Comparison of ENCODE assay signal across 12 mouse cellular contexts in the genomic region with DNA sequence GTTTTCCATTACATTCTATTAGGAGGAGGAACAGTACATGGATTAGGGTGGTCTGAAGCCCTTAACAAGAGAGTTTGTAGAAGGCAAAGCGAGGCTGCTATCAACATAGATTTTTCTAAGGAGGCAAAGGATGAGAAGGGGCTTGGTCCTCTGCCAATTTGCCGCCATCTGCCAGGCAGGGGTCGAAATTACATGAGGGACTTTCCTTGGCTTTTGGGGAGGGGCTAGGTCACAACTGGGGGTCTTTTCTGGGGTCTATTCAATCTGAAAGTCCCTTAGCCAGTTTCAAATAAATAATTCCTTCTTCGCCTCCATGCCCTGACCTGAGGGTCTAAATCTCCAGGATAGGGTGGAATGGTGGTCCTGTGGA. TPM values are rescaled to one million over a fixed set of nuclear protein-coding genes. Genes with fewer than 3 reads are reported as not detected.
A peak's percentile ranks its signal among the peaks of the same experiment; 100 is the strongest.
DNase-seq lines count a peak whose midpoint lies in the region; ATAC-seq and TF ChIP-seq lines count a peak whose summit lies in the region.
"Had no signal": no experiment of that assay in that cellular context is flagged by ENCODE, and none has a peak within 500 bp of the region (broad histone marks: within the 10 kb centered on the region; RNA-seq: fewer than 3 reads in every experiment).

A gene (minus strand): TSS at position 61 of the 370 bp plus-strand sequence.

- no peak for DNase-seq in frontal cortex, adult 2 months (ENCODE audit: extremely low spot score in 1 of 2, low spot score in 1 of 2)
- DNase-seq in frontal cortex, postnatal 14 days (ENCODE audit: low spot score in 2 of 2): no peak
- no peak for DNase-seq in forebrain, postnatal 0 days
- no peak for DNase-seq in midbrain, embryonic 11.5 days (ENCODE audit: low spot score, missing footprints)
- DNase-seq in urinary bladder, adult 18-20 months (ENCODE audit: low spot score in 2 of 2): no peak
- DNase-seq: kidney, postnatal 14 days; spleen, adult 18-20 months had no signal

- WGBS in forebrain, postnatal 0 days: 13% methylated on average over 4 of the region's 4 CpGs
- WGBS in midbrain, embryonic 11.5 days: 13% methylated on average over 4 of the region's 4 CpGs
- WGBS in kidney, embryonic 14.5 days: 14% methylated on average over 4 of the region's 4 CpGs

- no peaks in the 10 kb centered on the region for H3K9me3 ChIP-seq in E14TG2a.4 (ENCODE audit: low read length)
- H3K9me3 ChIP-seq in forebrain, postnatal 0 days (ENCODE audit: low read length): no peaks in the 10 kb centered on the region
- no peaks in the 10 kb centered on the region for H3K9me3 ChIP-seq in midbrain, embryonic 11.5 days (ENCODE audit: control insufficient read depth, low read length)
- H3K9me3 ChIP-seq in kidney, embryonic 14.5 days (ENCODE audit: control insufficient read depth, low read length): no peaks in the 10 kb centered on the region
- H3K9me3 ChIP-seq: liver, embryonic 12.5 days had no signal

- TF ChIP-seq CTCF in E14TG2a.4 (conservative IDR thresholded peaks at IDR 0.05; ENCODE audit: low read length): no peak
- no peak; the same call in 1 of the 2 replicates for TF ChIP-seq CTCF in forebrain, postnatal 0 days (IDR thresholded peaks at IDR 0.05; ENCODE audit: low read depth)

- H3K4me3 ChIP-seq in E14TG2a.4 (replicated peaks; ENCODE audit: low read length): peak within 1 kb of the TSS; percentile 77
- H3K4me3 ChIP-seq in forebrain, postnatal 0 days (ENCODE audit: low read depth, low read length): peak within 1 kb of the TSS; percentile 41
- peak within 1 kb of the TSS; percentile 34 for H3K4me3 ChIP-seq in midbrain, embryonic 11.5 days (ENCODE audit: low read depth, low read length)
- H3K4me3 ChIP-seq in kidney, embryonic 14.5 days (ENCODE audit: low read length): no peak within 1 kb of the TSS
- H3K4me3 ChIP-seq: liver, embryonic 12.5 days had no signal

- H3K36me3 ChIP-seq in E14TG2a.4 (ENCODE audit: insufficient read depth, low read length): no peaks in the 10 kb centered on the region
- H3K36me3 ChIP-seq in forebrain, postnatal 0 days (ENCODE audit: insufficient read depth): peaks cover 11% of the 10 kb centered on the region
- no peaks in the 10 kb centered on the region for H3K36me3 ChIP-seq in midbrain, embryonic 11.5 days (ENCODE audit: control insufficient read depth, insufficient read depth, low read length)
- H3K36me3 ChIP-seq in kidney, embryonic 14.5 days (ENCODE audit: control insufficient read depth, insufficient read depth, low read length): no peaks in the 10 kb centered on the region
- H3K36me3 ChIP-seq: liver, embryonic 12.5 days had no signal

- peak within 1 kb of the TSS; percentile 68 for H3K4me2 ChIP-seq in forebrain, postnatal 0 days (ENCODE audit: low read depth)
- peak within 1 kb of the TSS; percentile 45 for H3K4me2 ChIP-seq in midbrain, embryonic 11.5 days
- no peak within 1 kb of the TSS for H3K4me2 ChIP-seq in kidney, embryonic 14.5 days (replicated peaks; ENCODE audit: low read depth, low read length)
- H3K4me2 ChIP-seq: liver, embryonic 12.5 days had no signal

- peaks cover 98% of the 10 kb centered on the region for H3K27me3 ChIP-seq in E14TG2a.4 (ENCODE audit: insufficient read depth, low read length)
- H3K27me3 ChIP-seq in forebrain, postnatal 0 days (ENCODE audit: insufficient read depth, low read length): no peaks in the 10 kb centered on the region
- peaks cover 40% of the 10 kb centered on the region for H3K27me3 ChIP-seq in midbrain, embryonic 11.5 days (ENCODE audit: control insufficient read depth, insufficient read depth, low read length)
- peaks cover 50% of the 10 kb centered on the region for H3K27me3 ChIP-seq in kidney, embryonic 14.5 days (ENCODE audit: control insufficient read depth, insufficient read depth, low read length)

- 0 out of 2 replicates have a peak within 1 kb of the TSS, but pooled peaks have one; percentile 24 for H3K27ac ChIP-seq in forebrain, postnatal 0 days (ENCODE audit: low read depth, low read length)
- H3K27ac ChIP-seq in midbrain, embryonic 11.5 days (ENCODE audit: low read depth, low read length): no peak within 1 kb of the TSS
- no peak within 1 kb of the TSS for H3K27ac ChIP-seq in kidney, embryonic 14.5 days (ENCODE audit: low read depth, low read length)
- H3K27ac ChIP-seq: liver, embryonic 12.5 days had no signal

- peaks cover 38% of the 10 kb centered on the region for H3K4me1 ChIP-seq in E14TG2a.4 (replicated peaks; ENCODE audit: low read depth, low read length)
- peaks cover 32% of the 10 kb centered on the region for H3K4me1 ChIP-seq in forebrain, postnatal 0 days (ENCODE audit: insufficient read depth)
- peaks cover 6% of the 10 kb centered on the region for H3K4me1 ChIP-seq in midbrain, embryonic 11.5 days (ENCODE audit: control insufficient read depth, insufficient read depth, low read length)
- H3K4me1 ChIP-seq in kidney, embryonic 14.5 days (ENCODE audit: control insufficient read depth, insufficient read depth, low read length): 0 out of 2 replicates have a peak, but pooled peaks cover 3% of the 10 kb centered on the region

- H3K9ac ChIP-seq in forebrain, postnatal 0 days: peak within 1 kb of the TSS; percentile 46
- H3K9ac ChIP-seq in midbrain, embryonic 11.5 days (ENCODE audit: low read length): no peak within 1 kb of the TSS; the same call in 1 of the 2 replicates
- H3K9ac ChIP-seq in kidney, embryonic 14.5 days (ENCODE audit: low read depth, low read length): no peak within 1 kb of the TSS
- H3K9ac ChIP-seq: liver, embryonic 12.5 days had no signal

- ATAC-seq in forebrain, postnatal 0 days: no peak
- ATAC-seq in midbrain, embryonic 11.5 days (ENCODE audit: low FRiP score): no peak
- no peak for ATAC-seq in kidney, embryonic 14.5 days (ENCODE audit: low FRiP score, low TSS enrichment)
- ATAC-seq in megakaryocyte-erythroid progenitor cell, adult 5-6 weeks (replicated peaks; ENCODE audit: low FRiP score, low TSS enrichment, poor library complexity, severe bottlenecking): no peak
- ATAC-seq: liver, embryonic 12.5 days had no signal

RNA-seq across cellular contexts. Expression of the gene that starts here (rescaled TPM):
- 19.8 and 36.8 TPM in 2 replicates for polyA plus RNA-seq in frontal cortex, adult 2 months (2012; rRNA removed)
- total RNA-seq in forebrain, postnatal 0 days (2014; rRNA removed): 3.5 and 3.8 TPM in 2 replicates
- polyA plus RNA-seq in forebrain, postnatal 0 days (2015; fragmentation: Nextera tagmentation; extraction: Ambion mirVana): 0.36 and 0.42 TPM in 2 replicates
- 0.04 TPM in 1 of 2 replicates, not detected in the other for polyA plus RNA-seq in midbrain, embryonic 11.5 days (2014; fragmentation: Nextera tagmentation; extraction: Ambion mirVana)
- not detected in 2 replicates for polyA plus RNA-seq in kidney, embryonic 14.5 days (2014; fragmentation: Nextera tagmentation; extraction: Ambion mirVana)
- total RNA-seq in megakaryocyte-erythroid progenitor cell, adult 5-6 weeks (2014; fragmentation: Nextera tagmentation): not detected in 2 replicates
- total RNA-seq in megakaryocyte-erythroid progenitor cell, adult 5-6 weeks (2017): not detected in 2 replicates
- total RNA-seq: monocyte, adult 5-6 weeks had no signal
- polyA plus RNA-seq: liver, embryonic 12.5 days had no signal

Comparison
In these comparisons a context has a peak if more than half of its experiments do, and no peak if none do; other contexts are left out.
1. RNA of the gene that starts here (polyA plus RNA-seq): 19.8 to 36.8 TPM in frontal cortex, adult 2 months; 0.36 to 0.42 TPM in forebrain, postnatal 0 days, 0.04 TPM in midbrain, embryonic 11.5 days and not detected in kidney, embryonic 14.5 days; every median in the first group is over 10 times any median in the second.